Mouse (Mus musculus) cortical plate, adult 2 months (tissue): ENCODE data around the gene Tnr. TPM values are rescaled to one million over a fixed set of nuclear protein-coding genes. Genes with fewer than 3 reads are reported as not detected.
A peak's percentile ranks its signal among the peaks of the same experiment; 100 is the strongest.

Source experiments
- H3K27ac ChIP-seq: fragments of 200-500 bp; 2 replicates; pipeline ENCODE4 v1.5.1; 2012; ENCODE audit warnings: low read length, control low read depth, inconsistent platforms; ENCODE audit not compliant: insufficient read depth
- H3K4me1 ChIP-seq: fragments of 200-500 bp; 2 replicates; pipeline ENCODE4 v1.6.1; 2011; ENCODE audit warnings: low read length; ENCODE audit not compliant: control insufficient read depth, insufficient read depth
- H3K4me3 ChIP-seq: fragments of 200-500 bp; 2 replicates; pipeline ENCODE4 v1.5.1; 2011; ENCODE audit warnings: mild to moderate bottlenecking, low read length, control low read depth; ENCODE audit not compliant: insufficient read depth
- CTCF ChIP-seq: fragments of 200-500 bp; IDR thresholded peaks from 2 replicates; pipeline ENCODE4 v1.5.1; 2011; ENCODE audit warnings: mild to moderate bottlenecking, control low read depth, low read length; ENCODE audit not compliant: insufficient read depth; ENCODE audit errors: extremely low read depth
- POLR2A ChIP-seq: fragments of 200-500 bp; IDR thresholded peaks from 2 replicates; pipeline ENCODE4 v1.6.1; 2011; ENCODE audit warnings: mild to moderate bottlenecking, low read length, control low read depth; ENCODE audit not compliant: insufficient read depth; ENCODE audit errors: extremely low read depth
- polyA plus RNA-seq: library from polyadenylated mRNA; depleted of rRNA; stranded (reverse); fragments of >200 nt; gene quantifications from 2 replicates; pipeline ENCODE4 v1.2.3, GENCODE M21; 2012

The Tnr gene
- polyA plus RNA-seq, 1 experiment, result 32.1 TPM

- Histone ChIP-seq H3K27ac (no peak overlapping the region), H3K4me1 (no peaks in the 10 kb centered on the region), H3K4me3 (no peak overlapping the region)
- TF ChIP-seq CTCF (no peak), POLR2A (no peak)
These were observed 131.7 kb downstream of the Tnr start for GRCm38 (mm10) chr1:159655241-159655640.

DNA sequence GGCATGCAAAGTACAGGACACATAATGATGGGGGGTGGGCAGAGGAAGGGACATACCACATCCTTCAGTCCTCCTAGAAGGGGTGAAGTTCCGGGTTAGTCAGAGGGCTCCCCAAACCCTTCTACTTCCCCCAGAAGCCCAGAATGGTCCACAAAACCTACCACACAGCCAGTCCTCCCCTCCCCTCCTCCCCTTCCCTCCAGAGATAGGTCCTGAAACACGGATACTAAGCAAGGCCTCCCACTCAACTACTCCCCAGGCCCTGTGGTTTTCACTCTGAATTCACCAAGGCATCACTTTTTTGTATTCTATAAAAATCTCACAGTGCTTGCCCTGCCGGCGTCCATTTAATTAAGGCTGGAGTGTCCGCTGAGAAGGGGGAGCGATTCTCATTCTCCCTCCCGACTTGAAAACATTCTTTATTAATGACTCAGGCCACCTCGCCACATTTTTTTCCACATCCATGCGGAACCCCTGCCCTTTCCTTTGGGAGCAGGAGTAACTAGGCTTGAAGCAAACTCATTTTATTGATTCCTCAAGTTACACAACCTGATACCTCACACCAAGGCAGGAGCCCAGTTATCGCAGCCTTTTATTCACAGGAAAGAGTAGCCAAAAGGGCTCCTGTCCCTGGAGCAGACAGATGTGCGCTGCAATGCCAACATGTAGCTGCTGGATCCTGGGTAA, 134.4 kb downstream of the Tnr start:
- Histone ChIP-seq H3K4me3 (no peak overlapping the region), H3K4me1 (no peaks in the 10 kb centered on the region; the same call in 1 of the 2 replicates), H3K27ac (no peak overlapping the region)
- TF ChIP-seq CTCF (no peak), POLR2A (no peak)

DNA sequence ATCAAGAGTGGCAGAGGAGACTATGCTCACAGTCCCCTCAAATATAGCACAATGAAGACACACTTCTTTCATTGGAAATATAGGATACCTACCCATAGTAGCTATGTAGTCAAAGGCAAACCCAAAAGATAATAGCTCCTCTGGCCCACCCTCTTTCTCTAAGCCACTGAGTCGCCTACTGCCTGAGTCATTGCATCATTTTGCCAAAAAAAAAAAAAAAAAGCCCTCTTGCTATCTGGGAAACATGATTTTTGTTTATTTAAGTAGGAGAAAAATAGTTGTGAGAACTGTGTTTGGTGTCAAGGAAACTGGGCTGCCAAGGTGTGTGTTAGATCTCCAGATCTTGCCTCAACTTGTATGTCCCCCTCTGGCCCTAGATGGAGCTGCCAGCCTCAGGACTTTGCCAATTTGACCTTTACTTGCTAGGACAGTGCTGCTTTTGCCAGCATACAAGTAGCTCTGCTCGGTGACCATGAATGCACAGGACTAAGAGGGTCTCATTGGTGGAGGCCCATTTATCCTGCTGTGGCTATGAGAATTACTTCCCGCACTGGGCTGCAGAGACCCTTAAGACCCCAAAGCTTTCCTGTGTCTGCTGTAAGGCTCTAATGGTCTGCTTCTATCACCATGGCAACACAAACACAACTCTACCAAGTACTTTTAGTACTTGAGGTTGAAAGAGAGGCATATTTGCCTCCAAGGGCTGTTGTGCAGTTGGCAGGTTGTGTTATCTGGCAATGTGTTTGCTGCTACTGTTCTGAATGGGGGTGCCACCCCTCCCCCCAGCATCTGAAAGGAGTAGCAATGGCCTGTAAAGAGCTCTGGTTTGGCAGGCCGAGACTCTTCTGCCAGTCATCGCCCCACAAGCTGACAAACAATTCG, 137.3 kb downstream of the Tnr start:
- TF ChIP-seq POLR2A (no peak), CTCF (no peak)
- H3K27ac ChIP-seq, result no peak overlapping the region

DNA sequence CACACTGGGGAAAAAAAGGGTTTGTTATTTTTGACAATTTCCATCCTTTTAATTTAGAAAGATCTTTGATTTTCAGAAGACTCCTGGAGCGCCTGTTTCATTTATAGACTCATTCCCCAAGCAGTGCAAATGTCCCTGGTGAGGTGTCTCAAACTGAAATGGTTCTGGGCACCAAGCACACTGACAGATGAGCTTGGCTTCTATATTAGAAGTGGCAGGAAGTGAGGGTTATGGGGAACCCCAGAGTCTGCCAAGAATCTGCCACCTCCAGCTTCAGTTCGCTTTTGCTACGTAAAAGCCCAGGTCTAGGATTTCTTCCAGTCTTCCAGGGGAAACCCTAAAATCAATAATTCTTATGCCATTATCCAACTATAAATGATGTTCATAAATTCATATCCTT, 140.9 kb downstream of the Tnr start:
- Histone ChIP-seq H3K4me3 (no peak overlapping the region), H3K27ac (0 out of 2 replicates have a peak overlapping the region, but pooled peaks have one; percentile 67)

More for the DNA sequence above, 137.3 kb downstream of the Tnr start:
- Histone ChIP-seq H3K4me3 (no peak overlapping the region), H3K4me1 (peaks cover 6% of the 10 kb centered on the region; the same call in 1 of the 2 replicates)

DNA sequence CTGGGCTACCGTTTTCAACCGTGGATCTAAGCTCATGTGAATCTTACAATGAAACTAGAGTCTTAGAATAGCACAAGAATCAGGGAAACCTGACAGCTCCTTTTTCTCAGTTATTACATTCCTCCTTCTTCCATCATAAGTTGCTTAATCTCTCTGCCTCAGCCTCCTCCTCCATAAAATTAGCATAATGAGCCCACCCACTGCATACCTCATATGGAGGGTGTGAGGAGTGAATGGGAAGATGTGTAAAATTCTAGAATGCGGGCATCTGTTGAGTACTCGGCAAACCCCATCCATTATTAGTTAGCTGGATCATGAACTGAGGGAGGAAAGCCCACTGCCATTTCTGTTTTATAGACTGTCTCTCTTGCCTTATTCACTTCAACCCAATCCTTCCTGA, 141.4 kb downstream of the Tnr start:
- no peak overlapping the region for H3K4me3 ChIP-seq
- TF ChIP-seq CTCF (no peak), POLR2A (no peak)
- H3K4me1 ChIP-seq, result peaks cover 6% of the 10 kb centered on the region; the same call in 1 of the 2 replicates
- H3K27ac ChIP-seq, result no peak overlapping the region

More for the DNA sequence above, 140.9 kb downstream of the Tnr start:
- TF ChIP-seq POLR2A (no peak), CTCF (no peak)
- H3K4me1 ChIP-seq, result peaks cover 6% of the 10 kb centered on the region; the same call in 1 of the 2 replicates

DNA sequence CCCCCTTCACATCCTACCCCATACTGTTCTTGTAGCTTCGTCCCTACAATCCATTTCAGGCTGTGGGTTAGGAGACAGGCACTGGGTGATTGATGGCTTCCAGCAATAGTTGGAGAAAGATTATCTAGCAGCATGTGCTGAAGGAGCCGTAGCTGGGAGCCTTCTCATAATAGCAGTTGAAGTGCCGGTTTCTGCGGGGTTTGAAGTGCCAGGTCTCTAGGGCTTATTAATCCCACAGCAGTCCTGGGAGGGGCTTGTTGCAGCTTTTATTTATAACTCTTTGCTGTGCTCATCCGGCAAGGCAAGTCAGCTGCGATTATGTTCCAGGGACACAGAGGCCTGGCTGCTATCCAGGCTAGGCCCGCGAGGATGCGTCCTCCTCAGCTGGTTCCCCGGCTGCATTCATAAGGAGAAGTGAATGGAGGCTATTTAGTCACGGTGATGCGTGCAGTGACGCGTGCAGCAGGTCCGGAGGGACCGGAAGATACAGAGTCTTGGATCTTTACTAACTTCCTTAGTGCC, 147.1 kb downstream of the Tnr start:
- no peak for TF ChIP-seq POLR2A
- TF ChIP-seq CTCF, result no peak
- Histone ChIP-seq H3K4me1 (peaks cover 4% of the 10 kb centered on the region), H3K4me3 (no peak overlapping the region), H3K27ac (no peak overlapping the region)

- no peak overlapping the region for H3K4me3 ChIP-seq
- peaks cover 4% of the 10 kb centered on the region for H3K4me1 ChIP-seq
- H3K27ac ChIP-seq, result no peak overlapping the region
These were observed 147.6 kb downstream of the Tnr start for GRCm38 (mm10) chr1:159671181-159671580.

GRCm38 (mm10) chr1:159674240-159674639, 150.7 kb downstream of the Tnr start:
- no peak overlapping the region for H3K27ac ChIP-seq
- no peak overlapping the region for H3K4me3 ChIP-seq
- peaks cover 7% of the 10 kb centered on the region for H3K4me1 ChIP-seq
- TF ChIP-seq POLR2A, result no peak
- no peak for TF ChIP-seq CTCF

More at GRCm38 (mm10) chr1:159671181-159671580, 147.6 kb downstream of the Tnr start:
- TF ChIP-seq POLR2A (no peak), CTCF (no peak)

- Histone ChIP-seq H3K27ac (no peak overlapping the region), H3K4me3 (no peak overlapping the region), H3K4me1 (peaks cover 8% of the 10 kb centered on the region)
- TF ChIP-seq POLR2A (no peak), CTCF (no peak)
These were observed 151.9 kb downstream of the Tnr start for GRCm38 (mm10) chr1:159675472-159675871.
